Mouse (Mus musculus): ENCODE measurements around the gene Fam25c.
"Not testable (repeated sequence)": the region's sequence is repeated elsewhere in the genome, so short reads cannot be mapped to it uniquely, and the experiment has no call there.

The Fam25c gene

GRCm38 (mm10) chr14:34355301-34355700 is at the start of gene Fam25c:
Gene Fam25c, minus strand, starts transcription at chr14:34355433.
- no peak for DNase-seq (ENCODE audit: low spot score in 2 of 2)

- no peak for DNase-seq (ENCODE audit: low spot score in 2 of 2)
Observed at GRCm38 (mm10) chr14:34403424-34403823, 48.2 kb upstream of the Fam25c start.

- DNase-seq (ENCODE audit: low spot score in 2 of 2) = no peak
Observed at GRCm38 (mm10) chr14:34402871-34403270, 47.6 kb upstream of the Fam25c start.

- DNase-seq (ENCODE audit: low spot score in 2 of 2) = peak in 1 of 2 experiments; percentile 53
Observed at GRCm38 (mm10) chr14:34401135-34401534, 45.9 kb upstream of the Fam25c start.

- DNase-seq (ENCODE audit: low spot score in 2 of 2) = no peak
Observed at GRCm38 (mm10) chr14:34400021-34400420, 44.8 kb upstream of the Fam25c start.

- DNase-seq (ENCODE audit: low spot score in 2 of 2) = no peak
Observed at GRCm38 (mm10) chr14:34399301-34399700, 44.1 kb upstream of the Fam25c start.

GRCm38 (mm10) chr14:34398901-34399300 is 43.7 kb upstream of the Fam25c start:
- DNase-seq (ENCODE audit: low spot score in 2 of 2) = no peak

- no peak for DNase-seq (ENCODE audit: low spot score in 2 of 2)
Observed at GRCm38 (mm10) chr14:34397871-34398270, 42.6 kb upstream of the Fam25c start.

GRCm38 (mm10) chr14:34393295-34393694 is 38.1 kb upstream of the Fam25c start:
- no peak for DNase-seq (ENCODE audit: low spot score in 2 of 2)

- no peak for DNase-seq (ENCODE audit: low spot score in 2 of 2)
Observed at GRCm38 (mm10) chr14:34382921-34383704, 27.9 kb upstream of the Fam25c start.

GRCm38 (mm10) chr14:34378560-34379331 is 23.5 kb upstream of the Fam25c start:
- DNase-seq (ENCODE audit: low spot score in 2 of 2) = no peak

- DNase-seq (ENCODE audit: low spot score in 2 of 2) = no peak
Observed at GRCm38 (mm10) chr14:34377121-34377520, 21.9 kb upstream of the Fam25c start.

GRCm38 (mm10) chr14:34375941-34376340 is 20.7 kb upstream of the Fam25c start:
- no peak for DNase-seq (ENCODE audit: low spot score in 2 of 2)

- DNase-seq (ENCODE audit: low spot score in 2 of 2) = no peak
Observed at GRCm38 (mm10) chr14:34375415-34375904, 20.2 kb upstream of the Fam25c start, which contains the start of gene Mmrn2. Gene Mmrn2, plus strand, starts transcription at chr14:34375465.

GRCm38 (mm10) chr14:34374577-34374976 is 19.3 kb upstream of the Fam25c start, which contains the start of gene Sncg:
Gene Sncg, minus strand, starts transcription at chr14:34374789.
- no peak for DNase-seq (ENCODE audit: low spot score in 2 of 2)

GRCm38 (mm10) chr14:34373581-34373980 is 18.3 kb upstream of the Fam25c start:
- DNase-seq (ENCODE audit: low spot score in 2 of 2) = no peak

GRCm38 (mm10) chr14:34372646-34373045 is 17.4 kb upstream of the Fam25c start:
- DNase-seq (ENCODE audit: low spot score in 2 of 2) = peak in 1 of 2 experiments; percentile 59

GRCm38 (mm10) chr14:34371763-34372162 is 16.5 kb upstream of the Fam25c start:
- DNase-seq (ENCODE audit: low spot score in 2 of 2) = no peak

- DNase-seq (ENCODE audit: low spot score in 2 of 2) = no peak
Observed at GRCm38 (mm10) chr14:34370921-34371320, 15.7 kb upstream of the Fam25c start.

GRCm38 (mm10) chr14:34370203-34370602 is 15.0 kb upstream of the Fam25c start:
- no peak for DNase-seq (ENCODE audit: low spot score in 2 of 2)

GRCm38 (mm10) chr14:34365147-34365507 is 9.9 kb upstream of the Fam25c start:
- DNase-seq (ENCODE audit: low spot score in 2 of 2) = no peak

- not testable (repeated sequence) for DNase-seq (ENCODE audit: low spot score in 2 of 2)
Observed at GRCm38 (mm10) chr14:34364254-34365146, 9.3 kb upstream of the Fam25c start.

Data from frontal cortex, postnatal 14 days (tissue).